Mouse (Mus musculus) heart, embryonic 10.5 days (tissue): Measurements from ENCODE around the gene 1700003E16Rik. TPM values are rescaled to one million over a fixed set of nuclear protein-coding genes. Genes with fewer than 3 reads are reported as not detected.

ENCODE experiments used
- DNase-seq: peaks from one replicate; pipeline ENCODE4 v3.0.0-alpha.2; 2017; ENCODE audit warnings: low spot score
- H3K27ac ChIP-seq: fragments of 300-500 bp; sonication (generic); 2 replicates; pipeline ENCODE4 v1.5.1; 2016; ENCODE audit warnings: mild to moderate bottlenecking
- H3K27me3 ChIP-seq: fragments of 300-500 bp; sonication (generic); 2 replicates; pipeline ENCODE4 v1.6.1; 2016; ENCODE audit warnings: mild to moderate bottlenecking; ENCODE audit not compliant: poor library complexity, insufficient read depth, severe bottlenecking
- H3K36me3 ChIP-seq: fragments of 300-500 bp; sonication (generic); 2 replicates; pipeline ENCODE4 v1.6.1; 2016; ENCODE audit warnings: mild to moderate bottlenecking, moderate library complexity
- H3K4me1 ChIP-seq: fragments of 300-500 bp; sonication (generic); 2 replicates; pipeline ENCODE4 v1.6.1; 2016; ENCODE audit warnings: mild to moderate bottlenecking
- H3K4me3 ChIP-seq: fragments of 300-500 bp; sonication (generic); 2 replicates; pipeline ENCODE4 v1.5.1; 2016; ENCODE audit warnings: mild to moderate bottlenecking, moderate library complexity
- H3K9me3 ChIP-seq: fragments of 300-500 bp; sonication (generic); 2 replicates; pipeline ENCODE4 v1.6.1; 2016; ENCODE audit warnings: mild to moderate bottlenecking, moderate library complexity
- WGBS: fragments of 180-500 bp; shearing (Covaris S2); methylation state at CpG from one replicate; pipeline ENCODE4 v1.1.7; 2016; 5-methylcytosine and 5-hydroxymethylcytosine counted together
- polyA plus RNA-seq: library from polyadenylated mRNA; unstranded; fragments of >200 nt; fragmentation: Nextera tagmentation; extraction: Ambion mirVana; gene quantifications from 2 replicates; pipeline ENCODE4 v1.2.1, GENCODE M21; 2016

Gene 1700003E16Rik
- polyA plus RNA-seq, 1 experiment from 2014 or later: 0.50 TPM

- H3K27me3 ChIP-seq: no peaks in the 10 kb centered on the region
- H3K4me3 ChIP-seq: no peak overlapping the region
- no peaks in the 10 kb centered on the region for H3K9me3 ChIP-seq
- peak overlapping the region; percentile 98; the same call in 1 of the 2 replicates for H3K27ac ChIP-seq
- peaks cover 62% of the 10 kb centered on the region for H3K4me1 ChIP-seq
- no peak for DNase-seq
- 84% methylated on average over 14 of the region's 14 CpGs for WGBS
- peaks cover 30% of the 10 kb centered on the region for H3K36me3 ChIP-seq
Measured at GRCm38 (mm10) chr6:83118825-83119733, 37.1 kb upstream of the 1700003E16Rik start.

GRCm38 (mm10) chr6:83119734-83120051 is 36.5 kb upstream of the 1700003E16Rik start:
- Histone ChIP-seq H3K27ac (peak overlapping the region; percentile 98), H3K27me3 (no peaks in the 10 kb centered on the region), H3K4me1 (peaks cover 63% of the 10 kb centered on the region), H3K9me3 (no peaks in the 10 kb centered on the region), H3K36me3 (peaks cover 30% of the 10 kb centered on the region), H3K4me3 (peak overlapping the region; percentile 91; the same call in 1 of the 2 replicates)
- no peak for DNase-seq
- 81% methylated on average over 7 of the region's 7 CpGs for WGBS

GRCm38 (mm10) chr6:83120930-83121862 is 35.0 kb upstream of the 1700003E16Rik start, which contains the start of gene Wbp1:
Gene Wbp1, minus strand, starts transcription at chr6:83121559.
- Histone ChIP-seq H3K27me3 (no peaks in the 10 kb centered on the region), H3K4me3 (peak within 1 kb of the TSS; percentile 91), H3K27ac (peak within 1 kb of the TSS; percentile 98), H3K36me3 (peaks cover 30% of the 10 kb centered on the region), H3K9me3 (no peaks in the 10 kb centered on the region), H3K4me1 (peaks cover 62% of the 10 kb centered on the region)
- peak; percentile 100 for DNase-seq
- under 1% methylated on average over 38 of the region's 38 CpGs for WGBS

- Histone ChIP-seq H3K4me1 (peaks cover 53% of the 10 kb centered on the region), H3K27me3 (no peaks in the 10 kb centered on the region), H3K9me3 (no peaks in the 10 kb centered on the region), H3K27ac (peak overlapping the region; percentile 98), H3K36me3 (peaks cover 26% of the 10 kb centered on the region), H3K4me3 (peak overlapping the region; percentile 91)
- WGBS: 1% methylated on average over 47 of the region's 52 CpGs
- DNase-seq: no peak
Measured at GRCm38 (mm10) chr6:83121863-83122710, 34.1 kb upstream of the 1700003E16Rik start.

GRCm38 (mm10) chr6:83122961-83123360 is 33.2 kb upstream of the 1700003E16Rik start:
- Histone ChIP-seq H3K4me1 (peaks cover 50% of the 10 kb centered on the region), H3K27me3 (no peaks in the 10 kb centered on the region), H3K4me3 (peak overlapping the region; percentile 91; the same call in 1 of the 2 replicates), H3K36me3 (peaks cover 18% of the 10 kb centered on the region), H3K9me3 (no peaks in the 10 kb centered on the region), H3K27ac (no peak overlapping the region)
- DNase-seq: no peak
- WGBS: 88% methylated on average over 5 of the region's 5 CpGs

GRCm38 (mm10) chr6:83124851-83125312 is 31.3 kb upstream of the 1700003E16Rik start:
- H3K27me3 ChIP-seq: no peaks in the 10 kb centered on the region
- H3K36me3 ChIP-seq: no peaks in the 10 kb centered on the region
- peak overlapping the region; percentile 78 for H3K4me3 ChIP-seq
- peak; percentile 95 for DNase-seq
- no peaks in the 10 kb centered on the region for H3K9me3 ChIP-seq
- peak overlapping the region; percentile 90 for H3K27ac ChIP-seq
- under 1% methylated on average over 30 of the region's 30 CpGs for WGBS
- H3K4me1 ChIP-seq: peaks cover 42% of the 10 kb centered on the region

GRCm38 (mm10) chr6:83125331-83125730 is 30.9 kb upstream of the 1700003E16Rik start, which contains the start of gene Ino80b:
Gene Ino80b, minus strand, starts transcription at chr6:83125431.
- Histone ChIP-seq H3K4me3 (peak within 1 kb of the TSS; percentile 78), H3K4me1 (peaks cover 37% of the 10 kb centered on the region), H3K27me3 (no peaks in the 10 kb centered on the region), H3K27ac (peak within 1 kb of the TSS; percentile 90), H3K9me3 (no peaks in the 10 kb centered on the region), H3K36me3 (no peaks in the 10 kb centered on the region)
- WGBS: 30% methylated on average over 5 of the region's 5 CpGs
- DNase-seq: no peak

- no peak for DNase-seq
- Histone ChIP-seq H3K9me3 (no peaks in the 10 kb centered on the region), H3K36me3 (no peaks in the 10 kb centered on the region), H3K4me1 (peaks cover 24% of the 10 kb centered on the region), H3K27ac (no peak overlapping the region), H3K4me3 (no peak overlapping the region), H3K27me3 (no peaks in the 10 kb centered on the region)
- 92% methylated on average over 5 of the region's 5 CpGs for WGBS
Measured at GRCm38 (mm10) chr6:83127419-83127818, 28.8 kb upstream of the 1700003E16Rik start.

GRCm38 (mm10) chr6:83131469-83132034 is 24.7 kb upstream of the 1700003E16Rik start:
- peaks cover 15% of the 10 kb centered on the region for H3K27me3 ChIP-seq
- DNase-seq: no peak
- no peaks in the 10 kb centered on the region for H3K36me3 ChIP-seq
- no peak overlapping the region for H3K27ac ChIP-seq
- H3K9me3 ChIP-seq: no peaks in the 10 kb centered on the region
- 76% methylated on average over 6 of the region's 6 CpGs for WGBS
- H3K4me3 ChIP-seq: no peak overlapping the region
- peaks cover 13% of the 10 kb centered on the region for H3K4me1 ChIP-seq

- Histone ChIP-seq H3K4me1 (peaks cover 21% of the 10 kb centered on the region), H3K27me3 (peaks cover 15% of the 10 kb centered on the region), H3K9me3 (no peaks in the 10 kb centered on the region), H3K4me3 (no peak overlapping the region), H3K27ac (no peak overlapping the region), H3K36me3 (no peaks in the 10 kb centered on the region)
- 82% methylated on average over 9 of the region's 9 CpGs for WGBS
- DNase-seq: no peak
Measured at GRCm38 (mm10) chr6:83132176-83132919, 23.9 kb upstream of the 1700003E16Rik start.

- DNase-seq: no peak
Measured at GRCm38 (mm10) chr6:83134226-83134625, 22.0 kb upstream of the 1700003E16Rik start.

More at GRCm38 (mm10) chr6:83134226-83134625, 22.0 kb upstream of the 1700003E16Rik start:
- Histone ChIP-seq H3K4me3 (no peak overlapping the region), H3K27ac (no peak overlapping the region), H3K9me3 (no peaks in the 10 kb centered on the region), H3K4me1 (peaks cover 38% of the 10 kb centered on the region), H3K27me3 (peaks cover 15% of the 10 kb centered on the region), H3K36me3 (no peaks in the 10 kb centered on the region)
- WGBS: 70% methylated on average over 3 of the region's 3 CpGs
